Mouse (Mus musculus) testis, adult 2 months (tissue): ENCODE data around the gene Cort.

Experiments
- CTCF ChIP-seq: fragments of 200-500 bp; IDR thresholded peaks from 2 replicates; pipeline ENCODE4 v1.5.1; 2012; ENCODE audit warnings: low read depth, mild to moderate bottlenecking, inconsistent platforms, low read length, moderate library complexity; ENCODE audit not compliant: control insufficient read depth, insufficient read depth, insufficient replicate concordance
- POLR2A ChIP-seq: fragments of 200-500 bp; IDR thresholded peaks from 2 replicates; pipeline ENCODE4 v1.6.1; 2012; ENCODE audit warnings: low read depth, mild to moderate bottlenecking, inconsistent platforms, low read length, moderate library complexity; ENCODE audit not compliant: control insufficient read depth

GRCm38 (mm10) chr4:149075073-149075472 is 51.5 kb downstream of the Cort start:
- no peak for TF ChIP-seq CTCF
- no peak for TF ChIP-seq POLR2A
